In the genomic region with DNA sequence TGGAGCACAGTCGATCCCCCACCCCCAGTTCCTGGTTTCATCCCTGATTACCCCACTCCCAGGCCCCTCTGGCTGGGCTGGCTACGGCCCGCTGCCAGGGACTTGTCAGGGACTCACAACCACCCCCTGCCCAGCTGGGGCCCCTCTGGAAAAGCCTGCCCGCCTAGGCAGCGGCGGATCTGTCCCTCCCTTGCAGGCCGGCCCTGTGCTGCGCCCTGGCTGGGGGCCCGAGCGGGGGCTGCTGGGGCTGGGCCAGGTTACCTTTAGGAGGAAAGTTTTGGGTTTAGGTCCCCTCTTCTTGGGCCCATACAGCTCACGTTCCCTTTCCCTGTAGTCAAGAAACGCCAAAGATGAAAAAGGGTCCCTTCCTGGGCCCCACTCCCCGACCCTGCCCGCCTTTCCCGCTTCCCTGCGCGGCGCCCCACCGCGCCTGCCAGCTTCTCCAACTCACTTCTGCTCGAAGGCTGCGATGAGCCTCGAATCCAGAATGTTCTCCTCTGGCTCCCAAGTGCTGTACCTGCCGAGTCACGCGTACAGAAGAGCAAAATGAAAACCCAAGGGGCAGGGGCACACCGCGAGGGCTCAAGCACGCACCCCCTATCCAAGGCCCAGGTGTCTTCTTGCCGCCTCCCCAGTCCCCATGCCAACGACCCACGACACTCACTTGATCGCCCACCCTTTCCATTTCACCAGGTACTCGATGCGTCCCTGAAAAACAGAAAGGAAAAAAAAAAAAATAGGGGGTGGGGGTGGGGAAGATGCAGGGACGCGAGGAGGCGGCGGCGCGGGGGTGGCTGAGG, we compare ENCODE assay signal across 8 mouse cellular contexts. TPM values are rescaled to one million over a fixed set of nuclear protein-coding genes. Genes with fewer than 3 reads are reported as not detected.
DNase-seq lines count a peak whose midpoint lies in the region; ATAC-seq and TF ChIP-seq lines count a peak whose summit lies in the region.

No protein-coding gene starts in this region.

- TF ChIP-seq POLR2A in thymus, adult 2 months (IDR thresholded peaks at IDR 0.05; ENCODE audit: control insufficient read depth, extremely low read depth, insufficient read depth, low read length, poor library complexity) = no peak

- peak; percentile 15; the same call in 1 of the 2 replicates for ATAC-seq in heart, embryonic 14.5 days (ENCODE audit: insufficient number of reproducible peaks, insufficient read depth, low FRiP score, low read depth)
- no peak for ATAC-seq in midbrain, embryonic 11.5 days (ENCODE audit: low FRiP score)

- under 1% methylated on average over 41 of the region's 41 CpGs for WGBS in heart, embryonic 14.5 days
- under 1% methylated on average over 40 of the region's 41 CpGs for WGBS in midbrain, embryonic 11.5 days
- WGBS in thymus, adult 2 months = under 1% methylated on average over 41 of the region's 41 CpGs

- no peaks in the 10 kb centered on the region for H3K9me3 ChIP-seq in heart, embryonic 14.5 days (ENCODE audit: control insufficient read depth, low read length)
- H3K9me3 ChIP-seq in midbrain, embryonic 11.5 days (ENCODE audit: control insufficient read depth, low read length) = no peaks in the 10 kb centered on the region

- peak overlapping the region; percentile 82 to 92 for H3K4me3 ChIP-seq in heart, embryonic 14.5 days (ENCODE audit: control insufficient read depth in 1 of 2, insufficient read depth in 1 of 2, low read depth in 1 of 2, low read length in 2 of 2)
- H3K4me3 ChIP-seq in midbrain, embryonic 11.5 days (ENCODE audit: low read depth, low read length) = peak overlapping the region; percentile 88
- H3K4me3 ChIP-seq in thymus, adult 2 months (ENCODE audit: control insufficient read depth, insufficient read depth, low read length) = peak overlapping the region; percentile 81

- H3K4me2 ChIP-seq in heart, embryonic 14.5 days (ENCODE audit: low read length) = peak overlapping the region; percentile 80
- H3K4me2 ChIP-seq in midbrain, embryonic 11.5 days = peak overlapping the region; percentile 98

- peaks cover 14 to 33% of the 10 kb centered on the region in 2 experiments for H3K4me1 ChIP-seq in heart, embryonic 14.5 days (ENCODE audit: control insufficient read depth in 2 of 2, insufficient read depth in 2 of 2, low read length in 2 of 2)
- H3K4me1 ChIP-seq in midbrain, embryonic 11.5 days (ENCODE audit: control insufficient read depth, insufficient read depth, low read length) = peaks cover 42% of the 10 kb centered on the region
- peaks cover 19% of the 10 kb centered on the region for H3K4me1 ChIP-seq in thymus, adult 2 months (replicated peaks; ENCODE audit: control insufficient read depth, insufficient read depth, low read length)

- peak; percentile 37 for DNase-seq in gastrocnemius, postnatal 10 days
- no peak for DNase-seq in gastrocnemius, adult 18-20 months (ENCODE audit: low spot score)
- peak; percentile 18 for DNase-seq in CD4-positive helper T cell, adult 2 months (ENCODE audit: low read depth, low spot score)
- DNase-seq in cerebellum, adult 9-10 months = peak; percentile 67
- DNase-seq in layer of hippocampus, postnatal 36 days = peak; percentile 36 to 52
- DNase-seq in midbrain, embryonic 11.5 days (ENCODE audit: low spot score, missing footprints) = peak; percentile 94
- DNase-seq in thymus, adult 2 months = peak; percentile 46

- no peak; the same call in 1 of the 2 replicates for TF ChIP-seq CTCF in thymus, adult 2 months (IDR thresholded peaks at IDR 0.05; ENCODE audit: borderline replicate concordance, control insufficient read depth, extremely low read depth, insufficient read depth, low read length, poor library complexity)

- peak overlapping the region; percentile 96 for H3K9ac ChIP-seq in heart, embryonic 14.5 days (ENCODE audit: low read length)
- H3K9ac ChIP-seq in midbrain, embryonic 11.5 days (ENCODE audit: low read length) = peak overlapping the region; percentile 95

- peak overlapping the region; percentile 91 to 94 for H3K27ac ChIP-seq in heart, embryonic 14.5 days (replicated peaks in 1 of 2; ENCODE audit: control insufficient read depth in 1 of 2, insufficient read depth in 1 of 2, low read depth in 2 of 2, low read length in 2 of 2)
- peak overlapping the region; percentile 82 for H3K27ac ChIP-seq in midbrain, embryonic 11.5 days (ENCODE audit: low read depth, low read length)
- peak overlapping the region; percentile 24; the same call in 1 of the 2 replicates for H3K27ac ChIP-seq in thymus, adult 2 months (ENCODE audit: control insufficient read depth, insufficient read depth, low read length)

- H3K27me3 ChIP-seq in heart, embryonic 14.5 days (ENCODE audit: control insufficient read depth, insufficient read depth, low read length) = no peaks in the 10 kb centered on the region
- no peaks in the 10 kb centered on the region for H3K27me3 ChIP-seq in midbrain, embryonic 11.5 days (ENCODE audit: control insufficient read depth, insufficient read depth, low read length)
- H3K27me3 ChIP-seq in thymus, adult 2 months (ENCODE audit: control insufficient read depth, insufficient read depth, low read length) = no peaks in the 10 kb centered on the region

- H3K36me3 ChIP-seq in heart, embryonic 14.5 days (ENCODE audit: control insufficient read depth, insufficient read depth, low read length) = peaks cover 12% of the 10 kb centered on the region
- peaks cover 4% of the 10 kb centered on the region; the same call in 1 of the 2 replicates for H3K36me3 ChIP-seq in midbrain, embryonic 11.5 days (ENCODE audit: control insufficient read depth, insufficient read depth, low read length)
- peaks cover 4% of the 10 kb centered on the region for H3K36me3 ChIP-seq in thymus, adult 2 months (ENCODE audit: control insufficient read depth, insufficient read depth, low read length)

RNA-seq across cellular contexts. Expression of a gene that starts 0.6 kb away (rescaled TPM):
- total RNA-seq in gastrocnemius, postnatal 10 days (2021) = 1 to 10 TPM; 1.0 to 2.5 TPM
- total RNA-seq in gastrocnemius, adult 18-20 months (2021) = under 1 TPM in 1 of 2 experiments, not detected in 1; 0.55 TPM
- polyA plus RNA-seq in heart, embryonic 14.5 days (2014; fragmentation: Nextera tagmentation; extraction: Ambion mirVana) = 0.54 TPM in 1 of 2 replicates, not detected in the other
- total RNA-seq in layer of hippocampus, postnatal 36 days (2021) = 10 to 100 TPM in 1 of 2 experiments, 1 to 10 TPM in 1; 5.8 to 10.8 TPM
- polyA plus RNA-seq in midbrain, embryonic 11.5 days (2014; fragmentation: Nextera tagmentation; extraction: Ambion mirVana) = 0.86 TPM in 1 of 2 replicates, not detected in the other
- polyA plus RNA-seq in thymus, adult 2 months (2012; rRNA removed) = 0.55 TPM in 1 of 2 replicates, not detected in the other

RNA-seq across cellular contexts. Expression of a gene that starts 1.0 kb away (rescaled TPM):
- 10 to 100 TPM; 28.2 to 38.1 TPM for total RNA-seq in gastrocnemius, postnatal 10 days (2021)
- 1 to 10 TPM; 7.0 to 7.8 TPM for total RNA-seq in gastrocnemius, adult 18-20 months (2021)
- polyA plus RNA-seq in heart, embryonic 14.5 days (2014; fragmentation: Nextera tagmentation; extraction: Ambion mirVana) = 23.1 and 33.0 TPM in 2 replicates
- total RNA-seq in layer of hippocampus, postnatal 36 days (2021) = 100 to 1,000 TPM; 335 to 366 TPM
- 17.1 and 18.8 TPM in 2 replicates for polyA plus RNA-seq in midbrain, embryonic 11.5 days (2014; fragmentation: Nextera tagmentation; extraction: Ambion mirVana)
- 136 and 145 TPM in 2 replicates for polyA plus RNA-seq in thymus, adult 2 months (2012; rRNA removed)

RNA-seq across cellular contexts. Expression of a gene that starts 28.9 kb away (rescaled TPM):
- 1 to 10 TPM; 4.2 to 5.1 TPM for total RNA-seq in gastrocnemius, postnatal 10 days (2021)
- total RNA-seq in gastrocnemius, adult 18-20 months (2021) = under 1 TPM; 0.50 to 0.76 TPM
- polyA plus RNA-seq in heart, embryonic 14.5 days (2014; fragmentation: Nextera tagmentation; extraction: Ambion mirVana) = 0.70 and 1.3 TPM in 2 replicates
- 100 to 1,000 TPM; 729 to 800 TPM for total RNA-seq in layer of hippocampus, postnatal 36 days (2021)
- 1.3 and 2.1 TPM in 2 replicates for polyA plus RNA-seq in midbrain, embryonic 11.5 days (2014; fragmentation: Nextera tagmentation; extraction: Ambion mirVana)
- polyA plus RNA-seq in thymus, adult 2 months (2012; rRNA removed) = 1.2 and 1.4 TPM in 2 replicates

RNA-seq across cellular contexts. Expression of a gene that starts 55.8 kb away (rescaled TPM):
- total RNA-seq in gastrocnemius, postnatal 10 days (2021) = 10 to 100 TPM; 10.4 to 12.6 TPM
- 1 to 10 TPM; 5.7 to 6.5 TPM for total RNA-seq in gastrocnemius, adult 18-20 months (2021)
- polyA plus RNA-seq in heart, embryonic 14.5 days (2014; fragmentation: Nextera tagmentation; extraction: Ambion mirVana) = 36.0 and 40.9 TPM in 2 replicates
- 10 to 100 TPM; 52.4 to 53.3 TPM for total RNA-seq in layer of hippocampus, postnatal 36 days (2021)
- 62.9 and 72.1 TPM in 2 replicates for polyA plus RNA-seq in midbrain, embryonic 11.5 days (2014; fragmentation: Nextera tagmentation; extraction: Ambion mirVana)
- polyA plus RNA-seq in thymus, adult 2 months (2012; rRNA removed) = 51.2 and 51.3 TPM in 2 replicates

RNA-seq across cellular contexts. Expression of a gene that starts 58.0 kb away (rescaled TPM):
- total RNA-seq in gastrocnemius, postnatal 10 days (2021) = 10 to 100 TPM in 1 of 2 experiments, 1 to 10 TPM in 1; 7.5 to 11.8 TPM
- 1 to 10 TPM; 1.6 to 2.3 TPM for total RNA-seq in gastrocnemius, adult 18-20 months (2021)
- 12.9 and 13.3 TPM in 2 replicates for polyA plus RNA-seq in heart, embryonic 14.5 days (2014; fragmentation: Nextera tagmentation; extraction: Ambion mirVana)
- total RNA-seq in layer of hippocampus, postnatal 36 days (2021) = 1 to 10 TPM; 3.9 to 6.7 TPM
- 5.5 and 6.0 TPM in 2 replicates for polyA plus RNA-seq in midbrain, embryonic 11.5 days (2014; fragmentation: Nextera tagmentation; extraction: Ambion mirVana)
- polyA plus RNA-seq in thymus, adult 2 months (2012; rRNA removed) = 92.3 and 98.5 TPM in 2 replicates

Comparison
In these comparisons a context has a peak if more than half of its experiments do, and no peak if none do; other contexts are left out.
1. H3K27ac ChIP-seq: peak in every context shown above with its lines; median percentile 92 in heart, embryonic 14.5 days; 82 in midbrain, embryonic 11.5 days; 24 in thymus, adult 2 months.
2. RNA of a gene that starts 1.0 kb away (total RNA-seq): 335 to 366 TPM in layer of hippocampus, postnatal 36 days; 28.2 to 38.1 TPM in gastrocnemius, postnatal 10 days and 7.0 to 7.8 TPM in gastrocnemius, adult 18-20 months; every median in the first group is over 4 times any median in the second.
3. RNA of a gene that starts 28.9 kb away (total RNA-seq): 729 to 800 TPM in layer of hippocampus, postnatal 36 days; 4.2 to 5.1 TPM in gastrocnemius, postnatal 10 days and 0.50 to 0.76 TPM in gastrocnemius, adult 18-20 months; every median in the first group is over 100 times any median in the second.
4. Peak in every context shown above with its lines, with median percentiles within 50 percentile points of each other: H3K4me3 ChIP-seq.